Mouse (Mus musculus) urinary bladder, postnatal 25 days (tissue): ENCODE measurements at regions not wholly inside any gene's neighbourhood (a gene's known extent, or its start where the extent isn't known, plus 50 kb on each side); places are given as distances from the start of the nearest gene placed in this dataset.

Source experiments
- DNase-seq: peaks from one replicate; pipeline ENCODE4 v3.0.0; 2022; ENCODE audit warnings: low spot score

GRCm38 (mm10) chr11:42754481-42755272 is 280.9 kb upstream of the Gm9972 start:
- no peak for DNase-seq

- DNase-seq: no peak
Measured at GRCm38 (mm10) chr11:42755415-42755814, 280.1 kb upstream of the Gm9972 start.

GRCm38 (mm10) chr11:42765213-42765612 is 270.3 kb upstream of the Gm9972 start:
- DNase-seq: no peak

DNA sequence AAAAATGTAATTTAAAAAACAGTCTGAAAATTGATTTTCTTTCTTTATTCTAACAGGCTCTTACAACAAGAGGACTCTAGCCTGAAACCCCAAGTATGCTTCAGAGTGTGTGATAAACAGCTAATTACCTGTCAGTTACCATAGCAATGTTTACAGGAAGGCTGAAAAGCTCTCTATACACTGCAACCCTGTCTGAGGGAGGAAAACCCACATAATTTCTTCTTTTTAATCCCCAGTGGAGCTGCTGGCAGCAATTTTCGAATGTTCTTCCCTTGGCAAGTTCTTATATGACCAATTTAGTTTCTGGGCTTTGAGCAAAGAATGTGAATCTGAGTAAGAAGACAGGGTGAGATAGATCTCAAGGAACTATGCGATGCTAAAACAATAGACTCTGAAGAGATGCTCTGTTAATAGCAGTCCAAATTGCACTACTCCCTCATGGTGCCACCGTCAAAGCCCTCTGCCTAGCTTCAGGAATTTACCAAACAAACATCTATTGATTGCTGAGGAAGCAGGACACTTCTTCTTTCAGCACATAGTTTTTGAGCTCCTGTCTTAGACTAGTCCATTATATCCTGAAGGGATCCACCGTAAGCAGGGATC is 260.4 kb upstream of the Gm9972 start:
- no peak for DNase-seq

GRCm38 (mm10) chr11:42811487-42811886 is 224.1 kb upstream of the Gm9972 start:
- no peak for DNase-seq

- no peak for DNase-seq
Measured at GRCm38 (mm10) chr11:42815753-42816152, 219.8 kb upstream of the Gm9972 start.

DNA sequence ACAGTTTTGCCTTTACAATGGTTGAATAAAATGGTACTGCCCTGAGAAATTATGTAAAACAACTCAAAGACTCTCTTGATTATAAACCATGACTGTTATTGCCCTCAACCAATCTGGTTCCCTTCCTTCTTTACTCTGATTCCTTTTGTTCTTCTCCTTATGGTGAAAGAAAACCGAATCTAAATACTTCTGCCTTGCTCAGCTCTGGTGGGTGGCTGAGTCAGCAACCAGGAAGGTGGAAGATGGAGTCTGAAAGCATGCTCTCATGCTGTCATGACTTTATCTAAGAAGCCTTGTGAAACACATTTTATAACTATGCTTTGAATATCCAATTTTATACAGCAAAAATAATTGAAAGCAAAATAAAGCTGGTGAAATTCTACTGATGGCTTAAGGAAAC is 212.7 kb upstream of the Gm9972 start:
- no peak for DNase-seq

- DNase-seq: no peak
Measured at GRCm38 (mm10) chr11:42845795-42846194, 189.8 kb upstream of the Gm9972 start.

- no peak for DNase-seq
Measured at GRCm38 (mm10) chr11:42854411-42854810, 181.1 kb upstream of the Gm9972 start.

DNA sequence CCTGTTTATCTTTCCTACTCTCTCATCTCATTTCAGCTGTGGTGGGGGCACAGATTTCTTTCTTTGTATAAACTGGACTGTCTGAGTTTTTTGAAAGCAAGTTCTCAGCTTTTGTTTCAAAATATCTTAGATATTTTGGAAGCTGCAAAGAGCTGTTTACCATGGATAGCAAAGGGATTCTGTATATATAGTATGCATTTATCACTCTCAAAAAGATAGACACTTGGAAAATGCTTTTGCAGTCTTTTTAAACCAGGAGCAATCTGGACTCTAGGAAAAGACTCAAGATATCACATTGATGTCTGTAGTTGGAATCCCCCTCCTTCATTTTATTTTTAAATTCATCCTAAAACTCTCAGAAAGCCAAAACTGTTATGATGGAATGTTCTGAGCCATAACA is 177.9 kb upstream of the Gm9972 start:
- no peak for DNase-seq

DNA sequence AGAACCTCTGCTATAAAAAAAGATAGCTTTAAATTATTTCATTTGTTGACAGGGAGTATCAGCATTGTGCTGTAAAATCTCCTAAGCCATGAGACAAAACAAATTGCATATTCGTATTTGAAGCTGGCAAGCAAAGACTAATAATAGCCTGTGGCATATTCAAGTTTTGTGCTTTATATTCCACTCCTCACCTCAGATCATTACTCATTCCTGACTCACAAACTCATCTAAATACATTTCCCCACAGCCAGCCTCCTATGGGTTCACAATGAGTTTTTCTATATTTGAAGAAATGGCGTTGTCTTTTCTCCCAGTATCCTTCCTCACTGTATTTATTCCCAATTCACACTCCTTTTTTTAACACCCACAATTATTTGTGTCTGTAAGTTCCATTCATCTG is 161.5 kb upstream of the Gm9972 start:
- DNase-seq: no peak

GRCm38 (mm10) chr11:42900024-42900423 is 135.5 kb upstream of the Gm9972 start:
- no peak for DNase-seq

- no peak for DNase-seq
Measured at GRCm38 (mm10) chr11:42903459-42904012, 132.0 kb upstream of the Gm9972 start.

DNA sequence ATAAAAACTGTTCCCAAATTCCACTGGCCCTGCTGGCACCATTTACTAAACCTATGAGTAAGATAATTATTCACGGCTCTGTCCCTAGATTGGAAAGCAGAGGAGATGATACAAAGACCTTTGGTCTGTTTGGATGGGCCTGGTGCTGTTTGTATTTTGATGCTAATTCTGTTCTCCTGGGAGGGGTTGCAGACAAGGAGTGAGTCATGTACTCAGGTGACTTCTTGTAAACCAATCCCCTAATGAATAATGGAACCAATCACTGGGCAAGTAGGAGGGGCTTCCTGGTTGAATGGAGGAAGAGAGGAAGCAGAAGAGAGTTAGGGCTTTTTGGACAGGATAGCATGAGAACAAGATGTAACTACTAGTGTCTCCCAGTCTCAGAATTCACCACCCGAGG is 130.0 kb upstream of the Gm9972 start:
- no peak for DNase-seq

DNA sequence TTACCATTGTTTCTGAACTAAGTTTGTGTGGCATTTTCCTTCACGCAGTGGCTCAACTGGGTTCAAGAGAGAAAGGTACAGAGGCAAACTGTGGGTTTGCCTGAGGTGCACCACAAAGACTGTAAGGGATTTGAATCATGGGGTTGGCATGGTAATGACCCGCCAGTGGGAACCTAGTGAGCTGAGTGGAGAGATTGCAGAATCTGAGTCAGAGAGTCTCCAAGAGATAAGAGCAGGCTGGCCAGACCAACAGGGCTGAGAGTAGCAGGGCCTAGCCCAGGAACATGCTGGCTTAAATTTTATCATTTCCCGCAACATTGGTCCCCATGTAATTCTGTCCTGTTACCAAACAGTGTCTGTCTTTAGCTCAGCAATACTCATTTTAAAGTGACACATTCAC is 129.5 kb upstream of the Gm9972 start:
- no peak for DNase-seq

DNA sequence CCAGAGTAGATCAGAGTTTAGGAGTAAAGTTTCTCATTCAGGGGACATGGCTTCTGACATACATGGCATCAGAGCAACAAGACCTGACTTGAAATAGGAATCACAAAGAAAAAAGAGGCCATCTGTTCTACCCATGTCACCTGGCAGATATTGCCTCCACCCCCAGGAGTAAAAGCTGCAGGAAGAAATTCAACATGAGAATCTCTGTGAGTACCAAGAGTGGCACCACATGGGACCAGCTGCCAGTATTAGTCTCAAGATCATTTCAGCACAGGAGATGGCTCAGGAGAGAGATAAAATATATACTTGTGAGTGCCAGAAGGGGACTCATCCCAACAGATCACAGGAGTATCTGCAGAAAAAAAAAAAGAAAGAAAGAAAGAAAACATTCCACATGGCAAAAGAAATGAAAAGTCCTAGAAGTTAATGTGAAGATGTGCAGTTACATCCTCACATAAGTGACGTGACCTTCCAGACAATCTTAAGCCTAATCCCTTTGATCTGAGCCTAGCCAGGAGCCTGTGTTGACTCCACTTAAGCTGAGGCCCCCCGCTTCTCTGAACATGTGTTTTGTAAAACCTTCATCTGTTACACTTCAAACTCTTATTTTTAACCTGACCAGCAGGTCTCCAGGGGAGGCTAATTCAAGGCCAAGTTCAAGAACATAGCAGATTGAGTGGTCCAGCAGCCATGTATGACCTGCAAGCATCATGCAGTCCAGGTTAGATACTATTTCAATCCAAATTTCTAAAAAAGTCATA is 118.9 kb upstream of the Gm9972 start:
- no peak for DNase-seq

DNA sequence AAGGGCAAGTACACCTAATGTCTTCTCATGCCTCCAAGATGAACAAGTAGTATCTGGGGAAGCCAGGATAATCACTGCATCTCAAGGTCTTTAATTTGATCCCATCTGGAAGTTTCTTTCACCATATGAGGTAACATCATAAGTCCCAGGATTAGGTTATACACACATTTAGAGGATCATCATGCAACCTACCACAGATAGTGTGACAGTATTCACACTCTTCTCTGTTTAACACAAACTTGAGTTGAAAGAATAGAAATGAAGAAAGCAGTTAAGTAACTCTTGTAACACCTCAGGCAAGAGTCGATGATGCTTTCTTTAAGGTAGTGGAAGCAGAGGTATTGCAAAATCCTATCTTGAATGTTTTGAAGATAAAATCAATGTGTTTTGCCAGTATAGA is 116.3 kb upstream of the Gm9972 start:
- DNase-seq: no peak

DNA sequence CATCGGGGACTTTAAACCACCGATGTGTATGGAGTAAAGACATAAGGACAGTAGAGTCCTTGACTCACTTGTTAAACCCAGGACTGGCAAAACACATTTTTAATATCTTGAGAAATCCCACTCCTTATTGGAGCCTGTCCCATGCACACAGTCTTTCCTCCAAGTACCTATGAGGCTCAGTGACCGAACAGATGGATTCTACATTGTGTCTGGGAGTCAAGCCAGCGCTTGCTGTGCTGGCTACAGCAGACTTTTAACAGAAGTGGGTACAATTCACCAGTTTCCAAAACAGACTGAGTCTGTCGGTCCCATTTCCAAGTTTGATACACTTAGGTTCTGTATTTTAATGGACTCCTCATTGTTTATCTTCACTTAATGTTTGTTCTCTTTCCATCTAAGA is 108.4 kb upstream of the Gm9972 start:
- no peak for DNase-seq

GRCm38 (mm10) chr11:42928916-42929315 is 106.6 kb upstream of the Gm9972 start:
- no peak for DNase-seq

GRCm38 (mm10) chr11:42939271-42939670 is 96.3 kb upstream of the Gm9972 start:
- DNase-seq: peak; percentile 67

DNA sequence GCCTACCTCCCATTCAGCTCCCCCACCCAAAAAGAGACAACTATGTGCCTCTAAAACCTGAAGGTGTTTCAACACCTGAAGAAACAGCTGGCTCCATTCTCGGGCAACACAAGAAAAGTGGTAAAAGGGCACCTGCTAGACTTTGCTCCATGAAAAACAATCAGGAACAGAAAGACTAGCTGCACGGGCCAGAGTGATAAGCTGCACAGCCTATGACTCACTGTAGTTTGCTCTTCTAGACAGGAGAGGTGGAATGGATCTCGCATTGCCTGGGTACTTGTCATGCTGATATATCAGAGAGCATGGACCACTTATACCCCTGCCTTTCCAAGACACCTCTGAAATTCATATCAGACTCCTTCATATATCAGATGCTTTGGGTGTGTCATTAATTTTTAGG is 94.0 kb upstream of the Gm9972 start:
- DNase-seq: no peak

DNA sequence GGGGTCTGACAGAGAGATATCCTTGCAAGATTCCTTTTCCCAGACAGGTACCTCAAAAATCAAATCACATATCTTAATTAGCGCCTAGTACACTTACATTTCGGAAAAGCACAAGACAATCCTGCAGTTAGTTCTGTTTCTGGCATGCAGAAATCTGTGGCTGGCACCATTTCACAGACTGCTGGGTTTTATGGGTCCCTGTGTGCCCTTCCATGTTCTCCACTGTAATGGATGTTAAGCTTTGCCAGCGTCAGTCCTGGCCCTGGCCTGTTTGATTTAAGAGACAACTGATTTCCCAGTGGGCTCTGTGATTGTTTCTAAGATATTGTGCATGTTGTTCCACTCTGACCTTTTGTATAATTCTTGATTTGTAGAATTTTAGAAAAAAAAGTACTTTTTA is 93.3 kb upstream of the Gm9972 start:
- no peak for DNase-seq

- peak; percentile 49 for DNase-seq
Measured at GRCm38 (mm10) chr11:42944573-42944972, 91.0 kb upstream of the Gm9972 start.
